Mouse (Mus musculus) ES-Bruce4 (cell line): ENCODE measurements around the gene Dab1.

Source experiments
- CTCF ChIP-seq: IDR thresholded peaks from one replicate; pipeline ENCODE4 v1.8.1; 2011; ENCODE audit warnings: low read depth, low read length
- EP300 ChIP-seq: IDR thresholded peaks from 2 replicates; pipeline ENCODE4 v1.6.1; 2011; ENCODE audit warnings: low read depth, low read length; ENCODE audit not compliant: insufficient read depth
- POLR2A ChIP-seq: IDR thresholded peaks from one replicate; pipeline ENCODE4 v1.8.1; 2011; ENCODE audit warnings: low read length; ENCODE audit not compliant: insufficient read depth

- no peak for TF ChIP-seq EP300
- no peak for TF ChIP-seq CTCF
- no peak for TF ChIP-seq POLR2A
These were observed 664.7 kb downstream of the Dab1 start for GRCm38 (mm10) chr4:104283906-104284305.
